Mouse (Mus musculus) cerebellum, adult 11-12 months (tissue): ENCODE results near the gene Eif4h.
"Not testable (repeated sequence)": the region's sequence is repeated elsewhere in the genome, so short reads cannot be mapped to it uniquely, and the experiment has no call there.

Experiments used
- DNase-seq: peaks from one replicate; pipeline ENCODE4 v3.0.0; 2022

Eif4h gene

GRCm38 (mm10) chr5:134639269-134639682, at the start of gene Eif4h:
Gene Eif4h, minus strand, starts transcription at chr5:134639490.
- DNase-seq: peak; percentile 97

DNA sequence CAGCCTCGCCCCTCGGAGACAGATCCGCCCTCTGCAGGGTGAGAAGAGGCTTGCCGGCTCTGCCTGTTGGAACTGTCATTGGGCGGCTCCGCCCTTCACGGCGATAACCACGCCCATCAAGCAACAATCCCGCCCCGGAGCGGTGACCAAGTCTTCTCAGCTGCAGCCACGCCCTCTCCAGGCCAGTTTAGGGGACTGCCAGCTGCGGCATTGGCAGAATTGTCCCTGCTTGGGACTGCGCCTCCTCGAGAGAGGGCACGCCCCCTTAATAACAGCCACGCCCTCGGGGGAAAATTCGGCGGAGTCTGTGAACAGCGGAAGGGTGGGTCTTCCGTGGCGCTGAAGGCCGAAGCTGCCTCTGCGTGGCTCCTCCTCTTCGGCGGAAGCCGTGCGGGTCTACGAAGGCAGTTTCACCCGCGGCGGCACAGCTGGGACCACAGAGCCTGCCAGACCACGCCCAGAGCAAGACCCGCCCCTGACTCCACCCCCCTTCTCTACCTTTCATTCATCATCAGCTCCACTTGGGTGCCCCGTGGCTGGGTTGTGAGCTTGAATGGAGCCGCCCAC, 49.5 kb upstream of the Eif4h start:
- DNase-seq: peak; percentile 98

GRCm38 (mm10) chr5:134688086-134688717, 48.9 kb upstream of the Eif4h start, which contains the start of gene Limk1:
Gene Limk1, minus strand, starts transcription at chr5:134688598.
- no peak for DNase-seq

DNA sequence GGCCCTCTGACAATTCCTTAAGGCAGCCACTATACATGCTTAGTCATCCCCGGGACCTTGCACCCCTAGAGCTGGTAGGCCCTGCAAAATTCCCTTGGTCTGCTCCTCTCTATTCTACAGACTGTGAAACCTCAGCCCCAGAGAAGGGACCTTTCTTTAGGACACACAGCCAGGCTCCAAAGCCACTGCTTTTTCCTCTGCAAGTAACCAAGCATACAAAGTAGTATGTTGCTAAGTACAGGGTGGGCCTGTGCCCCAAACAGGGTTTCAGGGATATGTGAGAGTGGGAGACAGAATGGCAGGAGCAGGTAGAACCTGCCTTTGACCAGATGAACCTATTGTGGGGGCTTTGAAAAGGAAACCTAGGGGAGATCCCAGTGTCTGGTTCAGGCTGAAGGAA, 47.9 kb upstream of the Eif4h start:
- DNase-seq: no peak

- DNase-seq: no peak
Measured at GRCm38 (mm10) chr5:134686541-134686940, 47.3 kb upstream of the Eif4h start.

DNA sequence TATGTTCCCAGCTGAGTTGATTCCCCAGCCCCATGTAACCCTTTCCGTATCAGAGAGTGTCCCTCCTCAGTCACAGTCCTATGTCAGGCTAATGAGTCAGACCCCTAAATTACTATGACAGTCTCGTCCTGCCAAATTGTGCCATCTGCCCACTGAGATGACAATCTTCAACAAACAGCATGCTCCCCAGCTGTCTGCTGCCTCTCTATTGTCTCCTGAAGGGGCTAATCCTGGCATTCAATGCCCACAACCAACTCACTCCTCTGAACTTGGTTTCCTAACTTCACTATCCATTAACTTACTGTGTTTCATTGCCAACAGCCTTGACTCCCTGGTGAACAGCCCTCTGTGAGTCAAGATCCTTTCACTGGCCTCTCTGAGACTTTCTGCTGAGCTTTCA, 45.1 kb upstream of the Eif4h start:
- DNase-seq: no peak

DNA sequence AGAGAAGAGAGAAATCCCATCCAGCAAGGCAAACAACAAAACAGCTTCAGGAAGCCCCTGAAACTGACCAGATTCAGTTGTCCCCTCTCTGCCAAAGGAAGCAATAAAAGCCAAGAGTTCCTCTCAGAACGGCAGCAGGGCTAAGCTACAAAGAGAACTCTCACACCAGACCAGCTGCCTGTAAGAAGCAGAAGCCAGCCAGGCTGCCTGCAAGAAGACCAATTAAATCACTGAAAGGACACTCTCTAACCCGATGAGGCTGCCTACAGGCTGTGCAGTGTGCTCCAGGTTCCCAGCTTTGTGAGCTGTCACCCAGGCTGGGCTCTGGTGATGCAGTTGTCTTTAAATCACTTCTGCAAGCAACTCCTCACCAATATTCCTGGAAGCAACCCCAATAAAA, 44.5 kb upstream of the Eif4h start:
- no peak for DNase-seq

DNA sequence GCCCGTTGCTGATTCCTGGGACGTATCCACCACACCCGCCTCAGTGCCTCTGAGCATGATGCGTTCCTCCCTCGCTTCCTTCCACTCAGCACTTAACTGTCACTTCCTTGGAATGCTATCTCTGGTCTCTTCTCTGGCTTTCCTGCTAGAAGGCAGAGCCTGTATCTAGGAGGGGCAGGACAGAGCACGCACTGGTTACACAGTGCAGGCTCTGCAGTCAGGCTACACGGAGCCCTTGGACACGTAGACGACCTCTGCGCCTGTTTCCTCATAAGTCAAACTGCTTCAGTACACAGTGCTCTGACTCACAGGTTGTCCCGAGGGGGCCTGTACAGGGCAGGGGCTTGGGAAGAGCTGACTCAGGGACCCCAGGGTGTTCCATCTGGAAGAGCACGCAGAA, 40.9 kb upstream of the Eif4h start:
- no peak for DNase-seq

DNA sequence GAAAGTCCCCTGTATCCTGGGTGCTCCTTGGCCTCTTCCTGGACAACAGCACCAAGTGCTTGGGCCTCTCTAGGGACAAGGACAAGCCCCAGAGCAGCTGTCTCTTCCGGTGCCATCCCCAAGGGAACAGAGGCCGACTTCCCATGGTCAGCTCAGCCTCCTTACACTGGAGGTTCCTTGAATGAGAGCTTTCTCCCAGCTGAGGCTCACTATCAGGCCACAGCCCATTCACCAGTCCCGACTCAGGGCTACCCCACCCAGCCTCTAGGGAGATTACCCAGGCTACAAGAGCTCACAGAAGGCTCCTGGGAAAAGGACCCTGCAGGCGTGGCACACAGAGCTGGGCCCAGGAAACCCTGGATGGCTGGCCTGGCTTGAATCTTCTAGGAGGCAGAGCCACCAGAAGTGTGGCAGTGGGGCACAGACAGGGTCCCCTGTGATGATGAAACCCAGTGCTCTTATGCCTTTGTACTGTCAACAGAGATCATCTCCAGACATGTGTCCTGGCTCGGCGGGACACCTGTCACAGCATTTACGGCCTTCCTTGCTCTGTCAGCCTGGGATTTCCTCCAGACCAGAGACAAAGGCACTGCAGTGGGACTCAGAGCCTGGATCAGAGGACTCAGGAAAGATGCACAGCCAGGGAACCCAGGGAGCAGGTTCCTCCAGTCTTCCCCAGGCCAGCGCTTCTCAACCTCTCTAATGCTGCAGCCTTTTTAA, 39.7 kb upstream of the Eif4h start:
- no peak for DNase-seq

DNA sequence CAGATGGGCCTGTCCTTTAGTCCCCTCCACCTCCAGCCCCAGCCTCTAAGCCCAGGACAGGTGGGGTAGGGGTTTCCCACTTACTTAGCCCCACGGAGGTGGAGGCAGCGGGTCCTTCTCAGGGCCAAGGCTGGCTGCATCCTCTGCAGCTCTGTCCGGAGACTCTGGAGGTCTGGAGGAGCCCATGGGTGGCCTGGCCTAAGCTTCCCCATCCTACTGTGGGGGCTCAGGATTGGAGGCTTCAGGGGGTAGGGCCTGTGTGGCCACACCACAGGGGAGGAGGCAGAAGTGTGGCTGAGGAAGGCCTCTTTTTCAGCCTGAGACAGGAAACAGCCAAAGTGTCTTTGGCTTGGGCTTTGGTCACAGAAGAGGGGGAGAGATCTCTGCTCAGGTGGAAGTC, 38.7 kb upstream of the Eif4h start:
- DNase-seq: no peak

DNA sequence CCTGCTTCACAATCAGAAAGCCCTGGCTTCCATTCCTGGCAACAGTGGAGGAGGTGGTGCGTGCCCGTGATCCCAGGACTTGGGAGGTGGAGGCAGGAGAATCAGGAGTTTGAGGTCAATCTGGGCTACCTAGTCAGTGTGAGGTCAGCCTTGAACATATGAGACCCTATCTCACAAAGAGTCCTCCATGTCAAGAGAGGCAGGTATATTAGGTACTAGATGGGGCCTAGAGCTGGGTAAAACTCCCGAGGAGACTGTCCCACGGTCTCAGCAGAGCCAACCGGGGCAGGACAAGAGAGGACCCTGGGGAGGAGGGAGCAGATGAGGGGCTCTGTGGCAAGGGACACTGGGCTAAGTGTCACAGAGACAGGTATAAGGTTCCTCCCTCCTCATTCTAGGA, 38.2 kb upstream of the Eif4h start:
- no peak for DNase-seq

DNA sequence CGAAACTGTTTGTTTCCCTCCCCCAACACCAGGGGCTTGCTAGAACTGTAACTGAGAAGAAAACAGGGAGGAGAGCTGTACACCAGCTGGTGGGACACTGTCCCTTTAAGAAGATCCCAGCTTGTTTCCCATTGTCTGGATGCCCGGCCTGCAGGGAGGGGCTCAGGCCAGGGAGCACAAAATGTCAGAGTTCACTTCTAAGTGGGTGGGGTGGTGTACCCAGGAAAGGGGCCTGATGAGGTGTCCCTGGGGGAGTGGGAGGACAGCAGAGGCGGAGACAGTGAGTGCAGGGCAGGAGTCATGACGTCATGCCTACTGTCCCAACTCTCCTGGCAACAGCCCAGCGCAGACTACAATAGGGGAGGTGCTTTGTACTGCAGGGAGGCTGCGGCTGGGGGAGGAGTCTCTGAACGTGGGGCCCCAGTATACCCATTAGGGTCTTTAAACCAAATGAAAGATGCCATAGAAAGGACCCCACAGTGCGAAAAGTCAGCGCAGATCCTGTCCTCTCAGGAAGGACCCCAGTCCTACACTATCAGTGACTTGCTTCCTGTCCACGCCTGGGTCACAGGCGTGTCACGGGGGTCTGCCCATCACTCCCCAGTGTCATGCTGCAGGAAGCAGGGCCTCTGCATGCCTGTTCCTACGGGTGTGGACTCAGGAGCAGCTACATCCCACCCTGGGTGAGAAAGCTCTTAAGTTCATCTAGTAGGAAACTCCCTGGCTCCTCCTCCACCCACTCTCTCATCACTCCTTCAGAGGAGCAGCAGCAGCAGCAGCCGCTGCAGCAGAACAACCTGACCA, 36.9 kb upstream of the Eif4h start:
- no peak for DNase-seq

- no peak for DNase-seq
Measured at GRCm38 (mm10) chr5:134674977-134675376, 35.7 kb upstream of the Eif4h start.

DNA sequence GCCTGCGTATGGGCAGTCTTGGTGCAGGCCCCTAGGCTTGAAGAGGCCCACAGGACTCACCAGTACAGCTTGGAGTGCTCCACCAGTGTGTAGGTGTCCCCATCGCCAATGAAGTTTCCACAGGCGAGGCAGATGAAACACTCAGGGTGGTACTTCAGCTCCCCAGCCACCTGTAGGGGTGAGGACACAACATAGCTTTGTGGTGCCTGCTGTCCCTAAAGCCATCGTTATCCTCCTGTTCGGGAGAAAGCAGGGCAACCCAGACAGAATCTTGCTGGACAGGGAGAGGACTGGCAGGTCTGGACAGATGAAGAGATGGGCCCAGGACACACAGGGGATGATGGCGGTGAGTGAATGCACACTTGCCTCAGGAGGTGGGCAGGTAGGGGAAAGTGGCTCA, 33.3 kb upstream of the Eif4h start:
- DNase-seq: no peak

- DNase-seq: no peak
Measured at GRCm38 (mm10) chr5:134672198-134672516, 32.9 kb upstream of the Eif4h start.

- DNase-seq: no peak
Measured at GRCm38 (mm10) chr5:134671335-134672197, 32.3 kb upstream of the Eif4h start.

DNA sequence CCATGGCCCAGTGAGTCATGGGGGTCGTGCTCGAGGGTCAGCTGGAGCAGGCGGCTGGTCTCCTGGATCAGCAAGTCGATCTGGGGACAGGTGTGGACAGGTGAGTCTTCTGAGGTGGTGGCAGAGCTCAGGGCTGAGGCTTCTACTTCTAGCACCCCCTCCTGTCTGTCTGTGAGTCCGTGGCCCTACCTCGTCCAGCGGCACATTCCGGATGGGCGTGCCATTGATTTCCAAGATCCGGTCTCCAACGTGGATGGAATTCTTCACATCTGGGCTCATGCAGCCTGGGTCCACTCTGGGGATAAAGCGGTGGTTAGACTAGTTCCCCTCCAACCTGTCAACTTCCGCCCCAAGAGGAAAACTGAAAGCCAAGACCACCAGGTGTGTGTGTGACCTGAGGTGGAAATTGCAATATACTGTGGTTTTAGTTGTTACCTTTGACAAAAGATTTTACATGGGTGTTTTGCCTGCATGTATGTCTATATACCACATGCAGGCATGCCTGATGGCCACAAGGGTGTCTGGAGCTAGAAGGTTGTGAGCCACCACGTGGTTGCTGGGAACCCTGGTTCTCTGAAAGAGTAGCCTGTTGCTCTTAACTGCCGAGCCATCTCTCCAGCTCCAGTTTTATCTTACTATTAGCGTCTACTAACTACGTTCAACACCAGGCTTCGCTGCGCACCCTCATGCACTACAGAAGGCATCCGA, 29.9 kb upstream of the Eif4h start:
- DNase-seq: no peak

- DNase-seq: no peak
Measured at GRCm38 (mm10) chr5:134668495-134668894, 29.2 kb upstream of the Eif4h start.

DNA sequence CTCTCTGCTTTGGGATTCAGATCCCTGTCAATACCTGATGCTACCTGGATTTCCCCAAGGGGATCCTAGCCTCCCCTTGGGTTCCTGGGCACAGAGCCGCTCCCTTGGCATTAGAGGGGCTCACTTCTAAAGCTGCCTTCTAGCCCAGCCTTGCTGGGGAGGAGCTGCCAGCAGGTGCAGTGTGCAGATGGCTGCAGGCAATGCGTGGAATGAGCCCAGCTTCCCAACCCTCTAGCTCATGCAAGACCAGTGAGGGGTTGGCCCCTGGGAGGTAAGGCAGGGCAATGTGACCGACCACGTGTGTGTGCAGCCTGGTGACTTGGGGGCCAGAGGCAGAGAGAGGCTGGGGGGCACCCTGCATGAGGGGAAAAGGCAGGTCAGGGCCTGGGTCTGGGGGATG, 17.4 kb upstream of the Eif4h start:
- no peak for DNase-seq

GRCm38 (mm10) chr5:134652015-134652414, 12.7 kb upstream of the Eif4h start:
- no peak for DNase-seq

DNA sequence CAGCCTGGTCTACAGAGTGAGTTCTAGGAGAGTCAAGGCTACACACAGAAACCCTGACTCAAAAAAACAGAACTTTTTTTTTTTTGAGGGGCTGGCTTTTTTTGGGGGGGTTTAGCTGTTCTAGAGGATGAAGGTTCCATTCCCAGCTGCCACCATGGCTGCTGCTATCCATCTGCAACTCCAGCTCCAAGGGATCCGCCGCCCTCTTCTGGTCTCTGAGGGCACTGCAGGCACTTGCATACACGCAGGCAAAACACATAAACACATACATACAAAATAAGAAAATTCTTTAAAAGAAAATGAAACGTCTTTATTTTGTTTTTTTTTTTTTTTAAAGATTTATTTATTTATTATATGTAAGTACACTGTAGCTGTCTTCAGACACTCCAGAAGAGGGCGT, 11.6 kb upstream of the Eif4h start:
- DNase-seq: no peak

DNA sequence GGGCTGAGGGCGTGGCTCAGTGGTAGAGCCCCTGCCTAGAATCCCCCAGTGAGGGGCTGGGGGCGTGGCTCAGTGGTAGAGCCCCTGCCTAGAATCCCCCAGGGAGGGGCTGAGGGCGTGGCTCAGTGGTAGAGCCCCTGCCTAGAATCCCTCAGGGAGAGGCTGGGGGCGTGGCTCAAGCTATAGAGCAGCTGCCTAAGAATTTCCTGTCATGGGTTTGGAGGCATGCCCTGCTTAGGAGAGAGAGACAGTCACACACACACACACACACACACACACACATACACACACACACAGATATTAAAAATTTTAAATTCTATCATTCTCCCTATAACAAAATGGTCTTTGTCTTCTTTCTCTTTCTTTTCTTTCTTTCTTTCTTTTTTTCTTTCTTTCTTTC, 9.7 kb upstream of the Eif4h start:
- DNase-seq: not testable (repeated sequence)
